Comparison of ENCODE assay signal across 7 mouse cellular contexts in the genomic region with DNA sequence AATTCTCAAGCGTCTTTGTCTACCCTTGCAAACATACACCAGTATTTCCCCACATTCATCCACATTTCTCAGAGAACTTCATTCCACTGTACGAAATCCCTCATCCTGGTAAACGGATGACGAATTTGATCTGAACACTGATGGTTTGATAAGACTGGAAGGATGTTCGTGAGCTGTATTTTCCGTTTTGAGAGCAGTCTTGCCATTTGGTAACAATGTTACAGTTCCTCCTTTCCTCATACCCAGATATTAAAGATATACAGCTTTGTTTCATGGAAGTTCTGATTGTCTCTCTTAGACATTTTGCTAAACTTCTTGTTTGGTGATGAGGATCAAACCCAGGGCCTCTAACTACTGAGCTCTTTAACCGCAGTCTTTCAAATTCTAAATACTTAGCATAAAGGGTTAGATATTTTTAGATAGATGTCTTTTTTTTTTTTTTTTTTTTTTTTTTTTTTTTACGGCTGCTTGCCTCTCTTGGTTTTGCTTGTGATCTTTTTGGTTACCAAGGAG. TPM values are rescaled to one million over a fixed set of nuclear protein-coding genes. Genes with fewer than 3 reads are reported as not detected.
DNase-seq lines count a peak whose midpoint lies in the region; ATAC-seq lines count a peak whose summit lies in the region.

No protein-coding gene starts in this region.

- peaks cover 11% of the 10 kb centered on the region for H3K4me1 ChIP-seq in neural tube, embryonic 11.5 days (ENCODE audit: control insufficient read depth, insufficient read depth, low read length)
- H3K4me1 ChIP-seq in embryonic facial prominence, embryonic 15.5 days: peaks cover 14% of the 10 kb centered on the region; the same call in 1 of the 2 replicates
- peaks cover 16% of the 10 kb centered on the region for H3K4me1 ChIP-seq in limb, embryonic 12.5 days (replicated peaks)
- peaks cover 15% of the 10 kb centered on the region for H3K4me1 ChIP-seq in neural tube, embryonic 14.5 days (ENCODE audit: control insufficient read depth, insufficient read depth, low read length)

- no peak for DNase-seq in neural tube, embryonic 11.5 days (ENCODE audit: low spot score)
- no peak for DNase-seq in neural tube, embryonic 10.5 days (ENCODE audit: extremely low spot score, low spot score)
- no peak for DNase-seq in urinary bladder, postnatal 36 days (ENCODE audit: low spot score in 2 of 2)
- no peak for DNase-seq in spleen, adult 18-20 months

- 68% methylated on average over 8 of the region's 8 CpGs for WGBS in neural tube, embryonic 11.5 days
- WGBS in embryonic facial prominence, embryonic 15.5 days: 41% methylated on average over 8 of the region's 8 CpGs
- 66% methylated on average over 8 of the region's 8 CpGs for WGBS in limb, embryonic 12.5 days
- WGBS in neural tube, embryonic 14.5 days: 67% methylated on average over 8 of the region's 8 CpGs

- no peaks in the 10 kb centered on the region for H3K36me3 ChIP-seq in neural tube, embryonic 11.5 days (ENCODE audit: control insufficient read depth, insufficient read depth, low read length)
- no peaks in the 10 kb centered on the region for H3K36me3 ChIP-seq in embryonic facial prominence, embryonic 15.5 days
- H3K36me3 ChIP-seq in limb, embryonic 12.5 days: no peaks in the 10 kb centered on the region
- no peaks in the 10 kb centered on the region for H3K36me3 ChIP-seq in neural tube, embryonic 14.5 days (ENCODE audit: control insufficient read depth, insufficient read depth, low read length)

- no peak overlapping the region for H3K27ac ChIP-seq in neural tube, embryonic 11.5 days (ENCODE audit: low read depth, low read length)
- peak overlapping the region; percentile 73 for H3K27ac ChIP-seq in embryonic facial prominence, embryonic 15.5 days (replicated peaks)
- H3K27ac ChIP-seq in limb, embryonic 12.5 days: no peak overlapping the region
- H3K27ac ChIP-seq in neural tube, embryonic 14.5 days (ENCODE audit: low read depth, low read length): 0 out of 2 replicates have a peak overlapping the region, but pooled peaks have one; percentile 46

- H3K9ac ChIP-seq in neural tube, embryonic 11.5 days (ENCODE audit: low read length): peak overlapping the region; percentile 54
- H3K9ac ChIP-seq in embryonic facial prominence, embryonic 15.5 days: no peak overlapping the region
- peak overlapping the region; percentile 53; the same call in 1 of the 2 replicates for H3K9ac ChIP-seq in limb, embryonic 12.5 days (replicated peaks)
- peak overlapping the region; percentile 72 for H3K9ac ChIP-seq in neural tube, embryonic 14.5 days (replicated peaks; ENCODE audit: low read depth, low read length)

- no peaks in the 10 kb centered on the region for H3K27me3 ChIP-seq in neural tube, embryonic 11.5 days (ENCODE audit: control insufficient read depth, insufficient read depth, low read length)
- no peaks in the 10 kb centered on the region for H3K27me3 ChIP-seq in embryonic facial prominence, embryonic 15.5 days
- H3K27me3 ChIP-seq in limb, embryonic 12.5 days: no peaks in the 10 kb centered on the region
- H3K27me3 ChIP-seq in neural tube, embryonic 14.5 days (ENCODE audit: control insufficient read depth, insufficient read depth, low read length): no peaks in the 10 kb centered on the region

- no peaks in the 10 kb centered on the region for H3K9me3 ChIP-seq in neural tube, embryonic 11.5 days (ENCODE audit: control insufficient read depth, low read length)
- no peaks in the 10 kb centered on the region for H3K9me3 ChIP-seq in embryonic facial prominence, embryonic 15.5 days (replicated peaks)
- no peaks in the 10 kb centered on the region for H3K9me3 ChIP-seq in limb, embryonic 12.5 days
- no peaks in the 10 kb centered on the region for H3K9me3 ChIP-seq in neural tube, embryonic 14.5 days (ENCODE audit: control insufficient read depth, low read length)

- peak overlapping the region; percentile 89 for H3K4me3 ChIP-seq in neural tube, embryonic 11.5 days (ENCODE audit: low read depth, low read length)
- H3K4me3 ChIP-seq in embryonic facial prominence, embryonic 15.5 days (replicated peaks): peak overlapping the region; percentile 97
- peak overlapping the region; percentile 91 for H3K4me3 ChIP-seq in limb, embryonic 12.5 days (replicated peaks)
- peak overlapping the region; percentile 74 for H3K4me3 ChIP-seq in neural tube, embryonic 14.5 days (ENCODE audit: low read depth, low read length)

- H3K4me2 ChIP-seq in neural tube, embryonic 11.5 days (ENCODE audit: low read depth): peak overlapping the region; percentile 37
- peak overlapping the region; percentile 44 for H3K4me2 ChIP-seq in embryonic facial prominence, embryonic 15.5 days (replicated peaks)
- peak overlapping the region; percentile 65 for H3K4me2 ChIP-seq in limb, embryonic 12.5 days
- peak overlapping the region; percentile 34; the same call in 1 of the 2 replicates for H3K4me2 ChIP-seq in neural tube, embryonic 14.5 days (ENCODE audit: low read depth, low read length)

- no peak for ATAC-seq in neural tube, embryonic 11.5 days (ENCODE audit: insufficient read depth, low FRiP score, low TSS enrichment)
- no peak for ATAC-seq in embryonic facial prominence, embryonic 15.5 days (ENCODE audit: insufficient number of reproducible peaks, low FRiP score, low TSS enrichment, low read depth)
- ATAC-seq in limb, embryonic 12.5 days (ENCODE audit: insufficient number of reproducible peaks, insufficient read depth, low FRiP score, low TSS enrichment, low read depth): no peak
- no peak for ATAC-seq in neural tube, embryonic 14.5 days (ENCODE audit: low read depth)

RNA-seq across cellular contexts. Expression of gene Fnip1, which starts 0.6 kb away (rescaled TPM):
- polyA plus RNA-seq in neural tube, embryonic 11.5 days (2014; fragmentation: Nextera tagmentation; extraction: Ambion mirVana): 12.9 and 13.8 TPM in 2 replicates
- polyA plus RNA-seq in embryonic facial prominence, embryonic 15.5 days (2015; fragmentation: Nextera tagmentation; extraction: Ambion mirVana): 9.9 and 10.6 TPM in 2 replicates
- 12.2 and 13.0 TPM in 2 replicates for polyA plus RNA-seq in limb, embryonic 12.5 days (2016; fragmentation: Nextera tagmentation; extraction: Ambion mirVana)
- 15.2 and 15.9 TPM in 2 replicates for polyA plus RNA-seq in neural tube, embryonic 14.5 days (2014; fragmentation: Nextera tagmentation; extraction: Ambion mirVana)

Comparison
In these comparisons a context has a peak if more than half of its experiments do, and no peak if none do; other contexts are left out.
1. H3K27ac ChIP-seq: peak in embryonic facial prominence, embryonic 15.5 days (single experiment) and neural tube, embryonic 14.5 days (single experiment); none in neural tube, embryonic 11.5 days (single experiment) and limb, embryonic 12.5 days (single experiment).
2. Peak in every context shown above with its lines, with median percentiles within 50 percentile points of each other: H3K4me2 ChIP-seq and H3K4me3 ChIP-seq.